Mouse (Mus musculus) lung, adult 2 months (tissue): ENCODE measurements around the gene Hs2st1. TPM values are rescaled to one million over a fixed set of nuclear protein-coding genes. Genes with fewer than 3 reads are reported as not detected.

Source experiments
- DNase-seq: peaks from one replicate; pipeline ENCODE4 v3.0.0; 2022
- H3K4me1 ChIP-seq: fragments of 200-500 bp; 2 replicates; pipeline ENCODE4 v1.6.1; 2011; ENCODE audit warnings: low read length; ENCODE audit not compliant: control insufficient read depth, insufficient read depth
- H3K4me3 ChIP-seq: fragments of 200-500 bp; replicated peaks from 2 replicates; pipeline ENCODE3; 2011; ENCODE audit warnings: low read depth, mild to moderate bottlenecking, control low read depth, low read length; ENCODE audit errors: extremely low read depth
- CTCF ChIP-seq: fragments of 200-500 bp; IDR thresholded peaks from 2 replicates; pipeline ENCODE4 v1.5.1; 2011; ENCODE audit warnings: mild to moderate bottlenecking, low read length, control low read depth; ENCODE audit not compliant: insufficient read depth
- POLR2A ChIP-seq: fragments of 200-500 bp; IDR thresholded peaks from 2 replicates; pipeline ENCODE4 v1.6.1; 2011; ENCODE audit warnings: low read depth, mild to moderate bottlenecking, control low read depth, low read length, borderline replicate concordance; ENCODE audit errors: extremely low read depth
- WGBS: fragments of 180-500 bp; shearing (Covaris S2); methylation state at CpG from one replicate; pipeline ENCODE4 v1.1.7; 2018; 5-methylcytosine and 5-hydroxymethylcytosine counted together
- polyA plus RNA-seq: library from polyadenylated mRNA; depleted of rRNA; stranded (reverse); fragments of >200 nt; gene quantifications from 2 replicates; pipeline ENCODE4 v1.2.3, GENCODE M21; 2012

Hs2st1 gene
- polyA plus RNA-seq, 1 experiment, result 28.4 TPM

GRCm38 (mm10) chr3:144574256-144574655 lies 4.3 kb upstream of the Hs2st1 start:
- no peak for TF ChIP-seq POLR2A
- no peak for TF ChIP-seq CTCF
- WGBS, result 73% methylated on average over 7 of the region's 7 CpGs
- Histone ChIP-seq H3K4me3 (no peak overlapping the region), H3K4me1 (peaks cover 16% of the 10 kb centered on the region)
- peak; percentile 58 for DNase-seq

GRCm38 (mm10) chr3:144570816-144571487 lies 971 bp upstream of the Hs2st1 start:
- no peak for TF ChIP-seq CTCF
- TF ChIP-seq POLR2A, result no peak
- Histone ChIP-seq H3K4me1 (peaks cover 15% of the 10 kb centered on the region), H3K4me3 (peak overlapping the region; percentile 75)
- under 1% methylated on average over 25 of the region's 25 CpGs for WGBS
- DNase-seq, result no peak

- TF ChIP-seq CTCF (no peak), POLR2A (no peak)
- peak overlapping the region; percentile 76 for H3K4me3 ChIP-seq
- WGBS, result under 1% methylated on average over 47 of the region's 47 CpGs
- peak; percentile 57 for DNase-seq
- H3K4me1 ChIP-seq, result peaks cover 15% of the 10 kb centered on the region
These were observed 495 bp downstream of the Hs2st1 start for GRCm38 (mm10) chr3:144569401-144569971.

GRCm38 (mm10) chr3:144568861-144569361 lies 1.1 kb downstream of the Hs2st1 start:
- WGBS, result under 1% methylated on average over 21 of the region's 21 CpGs
- Histone ChIP-seq H3K4me3 (peak overlapping the region; percentile 76), H3K4me1 (peaks cover 14% of the 10 kb centered on the region)
- TF ChIP-seq CTCF (no peak), POLR2A (no peak)
- peak; percentile 49 for DNase-seq

- no peak for DNase-seq
- WGBS, result 64% methylated on average over 7 of the region's 7 CpGs
- H3K4me1 ChIP-seq, result peaks cover 9% of the 10 kb centered on the region
- no peak overlapping the region for H3K4me3 ChIP-seq
- TF ChIP-seq CTCF (no peak), POLR2A (no peak)
These were observed 4.8 kb downstream of the Hs2st1 start for GRCm38 (mm10) chr3:144565212-144565611.

- Histone ChIP-seq H3K4me1 (peaks cover 9% of the 10 kb centered on the region), H3K4me3 (no peak overlapping the region)
- no peak for TF ChIP-seq CTCF
- TF ChIP-seq POLR2A, result no peak
- 93% methylated on average over 7 of the region's 7 CpGs for WGBS
- no peak for DNase-seq
These were observed 6.1 kb downstream of the Hs2st1 start for GRCm38 (mm10) chr3:144563916-144564315.

GRCm38 (mm10) chr3:144561511-144562250 lies 8.3 kb downstream of the Hs2st1 start:
- peak overlapping the region; percentile 49 for H3K4me3 ChIP-seq
- WGBS, result 47% methylated on average over 22 of the region's 22 CpGs
- TF ChIP-seq CTCF (no peak), POLR2A (no peak)
- H3K4me1 ChIP-seq, result peaks cover 16% of the 10 kb centered on the region
- no peak for DNase-seq

- Histone ChIP-seq H3K4me1 (peaks cover 14% of the 10 kb centered on the region), H3K4me3 (no peak overlapping the region)
- TF ChIP-seq POLR2A (no peak), CTCF (no peak)
- DNase-seq, result no peak
- 44% methylated on average over 5 of the region's 5 CpGs for WGBS
These were observed 11.7 kb downstream of the Hs2st1 start for GRCm38 (mm10) chr3:144558274-144558673.

- peaks cover 12% of the 10 kb centered on the region for H3K4me1 ChIP-seq
- TF ChIP-seq POLR2A, result no peak
- TF ChIP-seq CTCF, result no peak
- H3K4me3 ChIP-seq, result no peak overlapping the region
- WGBS, result 46% methylated on average over 16 of the region's 16 CpGs
- DNase-seq, result no peak
These were observed 13.2 kb downstream of the Hs2st1 start for GRCm38 (mm10) chr3:144556625-144557324.
